Mouse (Mus musculus) embryonic facial prominence, embryonic 15.5 days (tissue): ENCODE measurements at regions not wholly inside any gene's neighbourhood (a gene's known extent, or its start where the extent isn't known, plus 50 kb on each side); places are given as distances from the start of the nearest gene placed in this dataset.
"Not testable (repeated sequence)": the region's sequence is repeated elsewhere in the genome, so short reads cannot be mapped to it uniquely, and the experiment has no call there.

Experiments
- ATAC-seq: fragments of 200-750 bp; cut with Nextera tagmentation; 2 replicates; pipeline ENCODE4 v1.8.0; 2017; ENCODE audit warnings: low read depth, moderate TSS enrichment; ENCODE audit not compliant: insufficient number of reproducible peaks, low FRiP score, low TSS enrichment
- H3K27ac ChIP-seq: fragments of 300-500 bp; sonication (generic); replicated peaks from 2 replicates; pipeline ENCODE4 v1.5.1; 2015; ENCODE audit warnings: mild to moderate bottlenecking, inconsistent platforms
- H3K27me3 ChIP-seq: fragments of 300-500 bp; sonication (generic); 2 replicates; pipeline ENCODE4 v1.6.1; 2015; ENCODE audit warnings: inconsistent platforms
- H3K36me3 ChIP-seq: fragments of 300-500 bp; sonication (generic); 2 replicates; pipeline ENCODE4 v1.6.1; 2015; ENCODE audit warnings: mild to moderate bottlenecking, inconsistent platforms
- H3K4me1 ChIP-seq: fragments of 300-500 bp; sonication (generic); 2 replicates; pipeline ENCODE4 v1.6.1; 2015; ENCODE audit warnings: inconsistent platforms
- H3K4me2 ChIP-seq: fragments of 300-500 bp; sonication (generic); replicated peaks from 2 replicates; pipeline ENCODE4 v1.6.1; 2015; ENCODE audit warnings: mild to moderate bottlenecking, inconsistent platforms
- H3K4me3 ChIP-seq: fragments of 300-500 bp; sonication (generic); replicated peaks from 2 replicates; pipeline ENCODE4 v1.5.1; 2015; ENCODE audit warnings: mild to moderate bottlenecking, inconsistent platforms
- H3K9ac ChIP-seq: fragments of 300-500 bp; sonication (generic); 2 replicates; pipeline ENCODE4 v1.6.1; 2015; ENCODE audit warnings: inconsistent platforms
- H3K9me3 ChIP-seq: fragments of 300-500 bp; sonication (generic); replicated peaks from 2 replicates; pipeline ENCODE4 v1.6.1; 2016; ENCODE audit warnings: inconsistent platforms
- WGBS: fragments of 180-500 bp; shearing (Covaris S2); methylation state at CpG from one replicate; pipeline ENCODE4 v1.1.7; 2015; 5-methylcytosine and 5-hydroxymethylcytosine counted together

DNA sequence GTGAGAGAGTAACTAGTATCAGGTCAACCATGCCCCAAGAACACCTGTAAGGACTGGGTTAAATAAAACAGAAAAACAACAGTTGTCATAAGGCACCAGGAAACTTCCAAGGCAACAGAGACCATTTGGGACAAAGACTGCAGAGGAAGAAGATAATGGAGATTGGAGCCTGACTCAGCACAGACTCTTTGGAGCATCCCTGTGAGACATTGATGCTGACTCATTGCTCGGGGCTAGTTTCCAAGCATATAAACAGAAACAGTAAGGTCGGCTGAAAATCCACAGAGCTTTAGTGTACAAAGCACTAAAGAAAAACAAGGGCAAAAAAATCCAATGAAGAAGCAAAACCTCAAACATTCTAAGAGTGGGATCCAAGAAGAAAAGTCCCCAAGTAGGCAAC is 386.3 kb downstream of the Epm2a start:
- ATAC-seq: no peak
- no peak overlapping the region for H3K4me3 ChIP-seq
- no peaks in the 10 kb centered on the region for H3K9me3 ChIP-seq
- H3K9ac ChIP-seq: no peak overlapping the region
- no peak overlapping the region for H3K4me2 ChIP-seq
- no peaks in the 10 kb centered on the region for H3K27me3 ChIP-seq
- H3K4me1 ChIP-seq: no peaks in the 10 kb centered on the region
- H3K27ac ChIP-seq: no peak overlapping the region
- no peaks in the 10 kb centered on the region for H3K36me3 ChIP-seq
- WGBS: 61% methylated on average over 2 of the region's 2 CpGs

DNA sequence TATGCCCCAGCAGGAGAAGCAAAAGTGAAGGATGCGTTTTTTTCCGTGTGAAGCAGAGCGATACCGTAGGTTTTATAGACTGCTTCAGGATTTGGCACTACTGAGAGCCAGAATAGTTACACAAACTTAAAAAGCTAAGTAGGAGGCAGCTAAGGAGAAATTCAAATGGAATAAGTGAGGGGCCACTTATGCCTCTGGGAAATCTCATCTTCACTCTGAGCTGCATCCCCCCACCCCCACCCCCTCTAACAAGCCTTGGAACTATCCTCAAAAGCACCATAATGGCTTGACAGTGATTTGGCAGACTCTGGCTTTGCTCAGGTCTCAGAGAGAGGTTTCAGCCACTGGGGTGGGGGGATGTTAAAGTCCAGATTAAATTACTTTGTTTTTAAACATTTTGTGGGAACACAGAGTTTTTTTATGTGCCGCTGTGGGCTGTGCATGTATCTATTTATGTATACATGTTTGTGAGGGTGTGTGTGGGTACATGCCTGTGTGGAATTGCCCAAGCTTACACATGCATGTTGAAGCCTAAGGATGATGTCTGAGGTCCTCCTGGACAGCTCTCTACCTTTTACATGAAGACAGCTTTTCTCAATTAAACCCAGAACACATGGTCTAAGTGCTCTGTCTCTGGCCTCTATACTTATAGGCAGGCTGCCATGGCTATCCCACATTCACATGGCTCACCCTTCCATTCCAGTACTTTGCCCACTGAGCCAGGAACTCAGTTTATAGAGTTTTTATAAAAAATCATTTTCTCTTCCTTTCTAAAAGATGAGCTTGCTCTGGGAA is 396.6 kb downstream of the Epm2a start:
- Histone ChIP-seq H3K36me3 (no peaks in the 10 kb centered on the region), H3K27ac (no peak overlapping the region), H3K4me1 (no peaks in the 10 kb centered on the region; the same call in 1 of the 2 replicates), H3K4me3 (no peak overlapping the region), H3K9ac (no peak overlapping the region), H3K27me3 (no peaks in the 10 kb centered on the region), H3K4me2 (no peak overlapping the region), H3K9me3 (no peaks in the 10 kb centered on the region)
- 52% methylated on average over 5 of the region's 5 CpGs for WGBS
- ATAC-seq: peak; percentile 57; the same call in 1 of the 2 replicates

DNA sequence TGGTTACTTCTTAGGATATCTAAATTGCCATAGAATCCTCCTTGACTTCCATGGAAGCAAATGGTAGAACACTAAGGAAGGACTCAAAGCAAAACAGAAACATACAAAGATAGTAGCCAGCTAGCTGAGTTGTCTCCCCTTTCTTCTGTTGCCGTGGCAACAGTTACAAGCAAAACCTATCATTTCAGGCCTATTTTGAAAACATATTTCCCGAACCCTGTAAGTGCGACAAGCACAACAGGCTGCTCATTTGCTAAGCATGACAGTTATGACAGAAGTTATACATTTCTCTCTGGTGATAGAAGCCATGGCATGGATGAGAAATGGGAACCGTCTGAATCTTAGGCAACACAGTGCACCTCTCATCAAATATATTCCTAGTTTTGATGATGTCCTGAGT is 402.4 kb downstream of the Epm2a start:
- ATAC-seq: no peak
- Histone ChIP-seq H3K27ac (no peak overlapping the region), H3K4me1 (no peaks in the 10 kb centered on the region), H3K36me3 (no peaks in the 10 kb centered on the region), H3K9ac (no peak overlapping the region), H3K27me3 (no peaks in the 10 kb centered on the region), H3K4me3 (no peak overlapping the region), H3K9me3 (no peaks in the 10 kb centered on the region), H3K4me2 (no peak overlapping the region)
- 82% methylated on average over 4 of the region's 4 CpGs for WGBS

GRCm38 (mm10) chr10:11746959-11747358 is 403.8 kb downstream of the Epm2a start:
- H3K9me3 ChIP-seq: no peaks in the 10 kb centered on the region
- H3K4me1 ChIP-seq: no peaks in the 10 kb centered on the region
- H3K27me3 ChIP-seq: no peaks in the 10 kb centered on the region
- H3K4me2 ChIP-seq: no peak overlapping the region
- no peak overlapping the region for H3K9ac ChIP-seq
- no peak overlapping the region for H3K4me3 ChIP-seq
- no peak for ATAC-seq
- H3K36me3 ChIP-seq: no peaks in the 10 kb centered on the region
- no peak overlapping the region for H3K27ac ChIP-seq

GRCm38 (mm10) chr10:11755105-11755730 is 412.0 kb downstream of the Epm2a start:
- 75% methylated on average over 5 of the region's 5 CpGs for WGBS
- Histone ChIP-seq H3K36me3 (no peaks in the 10 kb centered on the region), H3K27me3 (no peaks in the 10 kb centered on the region), H3K4me2 (no peak overlapping the region), H3K9me3 (no peaks in the 10 kb centered on the region), H3K4me3 (no peak overlapping the region), H3K4me1 (no peaks in the 10 kb centered on the region), H3K27ac (no peak overlapping the region), H3K9ac (no peak overlapping the region)
- ATAC-seq: no peak

DNA sequence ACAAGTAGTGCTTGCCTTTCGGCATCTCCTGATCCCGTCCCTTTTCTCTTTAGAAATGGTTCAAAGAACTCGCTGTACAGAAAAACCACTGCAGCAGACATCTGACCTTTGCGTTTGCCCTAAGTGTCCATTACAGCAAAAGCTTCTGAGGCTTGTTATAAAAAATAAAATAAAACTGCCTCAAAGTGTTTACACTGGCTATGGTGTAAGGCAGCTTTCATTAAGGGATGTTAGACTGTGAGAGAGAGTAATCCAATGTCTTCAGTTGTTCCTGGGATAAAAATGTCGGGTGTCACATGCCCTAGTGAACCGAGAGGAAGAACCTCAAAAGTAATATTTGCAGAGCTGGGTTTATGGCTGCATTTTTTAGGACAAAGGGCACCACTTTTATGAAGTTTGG is 434.7 kb downstream of the Epm2a start:
- H3K9me3 ChIP-seq: no peaks in the 10 kb centered on the region
- H3K4me3 ChIP-seq: no peak overlapping the region
- H3K36me3 ChIP-seq: no peaks in the 10 kb centered on the region
- H3K4me1 ChIP-seq: no peaks in the 10 kb centered on the region
- 73% methylated on average over 6 of the region's 6 CpGs for WGBS
- no peaks in the 10 kb centered on the region for H3K27me3 ChIP-seq
- H3K27ac ChIP-seq: no peak overlapping the region
- ATAC-seq: no peak
- H3K9ac ChIP-seq: no peak overlapping the region
- no peak overlapping the region for H3K4me2 ChIP-seq

GRCm38 (mm10) chr10:11780302-11780701 is 437.1 kb downstream of the Epm2a start:
- Histone ChIP-seq H3K4me3 (no peak overlapping the region), H3K4me1 (no peaks in the 10 kb centered on the region), H3K27ac (no peak overlapping the region), H3K27me3 (no peaks in the 10 kb centered on the region), H3K9ac (no peak overlapping the region), H3K4me2 (no peak overlapping the region), H3K9me3 (no peaks in the 10 kb centered on the region), H3K36me3 (no peaks in the 10 kb centered on the region)
- no peak for ATAC-seq
- 46% methylated on average over 2 of the region's 2 CpGs for WGBS

- no peak for ATAC-seq
- no peak overlapping the region for H3K27ac ChIP-seq
- H3K36me3 ChIP-seq: no peaks in the 10 kb centered on the region
- no peak overlapping the region for H3K9ac ChIP-seq
- no peaks in the 10 kb centered on the region for H3K4me1 ChIP-seq
- H3K4me2 ChIP-seq: no peak overlapping the region
- no peak overlapping the region for H3K4me3 ChIP-seq
- no peaks in the 10 kb centered on the region for H3K9me3 ChIP-seq
- H3K27me3 ChIP-seq: no peaks in the 10 kb centered on the region
Measured at GRCm38 (mm10) chr10:11787240-11787639, 444.0 kb downstream of the Epm2a start.

DNA sequence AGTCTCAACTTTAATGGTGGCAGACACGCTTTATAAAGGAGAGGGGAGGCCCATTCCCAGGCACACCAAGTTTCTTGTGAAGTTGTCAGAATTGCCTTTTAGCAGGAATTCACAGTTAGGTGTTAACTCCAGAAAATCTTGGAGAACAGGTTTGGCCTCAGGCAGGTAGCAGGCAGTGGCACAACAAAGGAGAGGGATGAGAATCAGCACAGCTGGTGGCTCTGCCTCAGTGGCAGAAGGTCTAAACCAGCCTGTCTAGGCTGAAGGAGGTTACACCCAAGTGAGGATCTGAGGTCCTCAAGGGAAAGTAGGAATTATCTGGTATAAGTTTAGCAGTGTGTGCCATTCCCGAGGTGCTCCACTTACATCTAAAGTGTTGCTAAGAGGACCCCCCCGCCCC is 456.3 kb downstream of the Epm2a start:
- H3K27ac ChIP-seq: no peak overlapping the region
- no peaks in the 10 kb centered on the region for H3K9me3 ChIP-seq
- no peak overlapping the region for H3K4me3 ChIP-seq
- no peak overlapping the region for H3K4me2 ChIP-seq
- no peak for ATAC-seq
- H3K9ac ChIP-seq: no peak overlapping the region
- no peaks in the 10 kb centered on the region for H3K36me3 ChIP-seq
- H3K27me3 ChIP-seq: no peaks in the 10 kb centered on the region
- no peaks in the 10 kb centered on the region for H3K4me1 ChIP-seq
- whole genome bisulfite sequencing: 86% methylated on average over 3 of the region's 3 CpGs

GRCm38 (mm10) chr10:11801372-11802230 is 458.4 kb downstream of the Epm2a start:
- H3K4me2 ChIP-seq, H3K4me1 ChIP-seq, H3K9ac ChIP-seq, H3K9me3 ChIP-seq, H3K4me3 ChIP-seq, H3K27ac ChIP-seq, H3K36me3 ChIP-seq, H3K27me3 ChIP-seq, ATAC-seq: not testable (repeated sequence)
- WGBS: 79% methylated on average over 13 of the region's 13 CpGs

GRCm38 (mm10) chr10:11809255-11809654 is 466.1 kb downstream of the Epm2a start:
- H3K9me3 ChIP-seq: no peaks in the 10 kb centered on the region
- H3K4me3 ChIP-seq: no peak overlapping the region
- no peak overlapping the region for H3K27ac ChIP-seq
- H3K9ac ChIP-seq: no peak overlapping the region
- H3K36me3 ChIP-seq: no peaks in the 10 kb centered on the region
- H3K27me3 ChIP-seq: no peaks in the 10 kb centered on the region
- no peak overlapping the region for H3K4me2 ChIP-seq
- no peak for ATAC-seq
- WGBS: 68% methylated on average over 3 of the region's 3 CpGs
- H3K4me1 ChIP-seq: no peaks in the 10 kb centered on the region
